Mouse (Mus musculus) embryo, embryonic 11.5 days (tissue): ENCODE results near the gene Hba-x.
"Not testable (repeated sequence)": the region's sequence is repeated elsewhere in the genome, so short reads cannot be mapped to it uniquely, and the experiment has no call there.

Source experiments
- DNase-seq: peaks from one replicate; pipeline ENCODE4 v3.0.0-alpha.2; 2012; ENCODE audit warnings: low read depth, low spot score

The Hba-x gene

DNA sequence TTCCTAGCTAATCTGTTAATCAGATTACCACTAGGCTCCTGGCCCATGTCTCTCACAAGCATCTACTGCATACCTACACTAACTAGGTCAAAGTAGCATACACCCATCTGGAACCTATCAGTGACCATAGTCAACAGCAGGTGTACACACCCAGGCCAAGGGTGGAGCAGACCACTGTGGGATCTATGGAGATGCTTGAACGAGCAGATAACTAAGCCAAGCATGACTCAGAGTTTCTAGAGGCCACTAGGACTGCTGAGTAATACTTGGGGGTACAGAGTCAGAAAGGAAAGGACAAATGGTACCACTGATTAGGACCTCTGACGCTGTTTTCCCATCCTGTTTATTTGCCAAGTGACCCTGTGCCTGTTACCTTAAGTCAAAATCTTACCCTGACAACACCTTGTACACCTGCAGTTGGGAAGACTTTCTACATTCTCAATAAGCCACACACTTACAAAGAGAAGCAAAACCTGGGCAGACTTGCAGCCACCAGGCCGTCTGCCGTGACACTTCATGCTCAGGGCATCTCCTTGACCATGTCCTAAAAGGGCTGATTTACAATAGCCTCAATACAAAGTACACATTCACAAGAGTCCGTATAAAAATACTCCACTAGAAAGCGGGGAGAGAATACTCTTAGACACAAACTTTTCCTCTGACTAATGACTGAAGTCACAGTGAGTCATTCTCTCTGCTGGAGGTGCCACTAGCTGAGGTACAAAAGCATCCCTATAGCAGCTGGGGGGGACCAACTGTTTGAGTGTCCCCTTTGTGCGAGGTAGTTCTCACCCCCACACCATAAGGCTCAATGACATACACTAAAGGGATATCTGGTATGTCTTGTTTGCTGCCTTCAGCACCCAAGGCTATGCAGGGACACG, 25.1 kb upstream of the Hba-x start:
- DNase-seq, result peak; percentile 19

DNA sequence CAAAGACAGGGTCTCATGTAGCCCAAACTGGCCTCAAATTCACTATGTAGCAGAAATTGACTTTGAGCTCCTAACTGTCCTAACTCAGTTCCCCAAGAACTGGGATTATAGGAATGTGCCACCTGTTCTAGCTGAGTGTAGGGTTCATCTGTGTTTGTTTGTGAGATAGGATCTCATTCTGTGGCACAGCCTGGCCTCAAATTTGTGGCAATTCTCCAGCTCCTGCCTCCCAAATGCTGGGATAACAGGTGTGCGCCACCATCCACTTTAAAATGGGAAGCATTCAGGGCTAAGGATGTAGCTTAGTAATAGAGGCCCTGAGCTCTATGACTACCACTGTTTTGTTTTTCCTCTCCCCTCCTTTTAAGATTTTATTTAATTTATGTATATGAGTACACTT, 23.1 kb upstream of the Hba-x start:
- DNase-seq, result no peak

DNA sequence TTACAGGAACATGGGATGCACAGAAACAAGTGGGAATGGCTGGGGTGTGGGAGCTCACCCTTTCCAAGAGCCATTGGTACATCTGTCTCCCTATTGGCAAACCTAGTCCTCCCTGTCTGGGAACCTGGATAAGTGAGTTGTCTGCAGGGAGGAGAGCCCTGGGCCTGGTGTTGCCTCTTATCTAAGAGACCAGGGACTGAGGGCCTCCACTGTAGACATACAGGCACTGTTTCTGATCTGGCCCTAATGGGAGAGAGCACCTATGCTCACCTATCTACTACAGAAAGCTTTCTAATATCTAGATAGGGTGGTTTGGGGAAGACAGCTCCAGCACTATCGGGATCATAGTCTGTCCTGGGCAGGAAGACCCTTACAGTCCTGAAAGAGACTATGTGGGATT, 20.1 kb upstream of the Hba-x start:
- DNase-seq, result no peak

GRCm38 (mm10) chr11:32256566-32256965, 19.6 kb upstream of the Hba-x start:
- DNase-seq, result no peak

- no peak for DNase-seq
These were observed 13.4 kb upstream of the Hba-x start for GRCm38 (mm10) chr11:32262674-32263415.

DNA sequence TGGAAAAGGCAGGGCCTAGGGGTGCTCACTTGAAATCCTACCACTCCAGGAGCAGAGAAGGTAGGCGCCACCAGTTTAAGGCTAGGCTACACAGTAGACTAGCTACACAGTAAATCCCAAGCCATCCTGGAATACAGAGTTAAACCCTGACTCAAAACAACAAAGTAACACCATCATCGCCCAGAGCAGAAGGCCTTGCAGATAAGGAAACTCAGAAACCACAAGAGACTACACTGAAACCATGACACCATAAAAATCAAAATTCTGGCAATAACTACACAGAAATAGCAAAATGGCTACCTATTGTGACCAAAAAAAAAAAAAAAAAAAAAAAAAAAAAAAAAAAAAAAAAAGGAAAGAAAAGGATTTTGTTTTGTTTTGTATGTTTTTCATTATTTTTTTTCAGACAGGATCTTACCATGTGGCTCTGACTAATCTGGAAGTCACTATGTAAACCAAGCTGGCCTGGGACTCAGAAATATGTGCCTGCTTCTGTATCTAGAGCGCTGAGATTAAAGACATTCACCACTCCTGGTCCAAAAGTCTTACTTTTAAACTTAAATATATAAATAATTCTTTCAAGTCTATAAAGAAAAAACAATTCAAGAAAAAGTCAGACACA, 11.0 kb upstream of the Hba-x start:
- no peak for DNase-seq

DNA sequence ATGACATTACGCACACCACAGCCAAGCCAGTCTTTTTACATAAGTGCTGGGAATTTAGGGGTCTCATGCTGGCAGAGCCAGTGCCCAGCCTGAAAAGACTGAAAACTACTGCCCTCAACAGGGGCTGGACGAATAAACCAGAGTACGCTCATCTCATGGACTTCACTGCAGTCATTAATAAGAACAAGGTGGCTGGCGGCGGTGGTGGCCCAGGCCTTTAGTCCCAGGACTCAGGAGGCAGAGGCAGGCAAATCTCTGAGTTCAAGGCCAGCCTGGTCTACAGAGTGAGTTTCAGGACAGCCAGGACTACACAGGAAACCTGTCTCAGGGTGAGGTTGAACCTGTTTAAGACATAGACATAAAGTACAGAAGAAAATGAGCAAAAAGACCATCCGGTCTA, 10.0 kb upstream of the Hba-x start:
- DNase-seq, result no peak

DNA sequence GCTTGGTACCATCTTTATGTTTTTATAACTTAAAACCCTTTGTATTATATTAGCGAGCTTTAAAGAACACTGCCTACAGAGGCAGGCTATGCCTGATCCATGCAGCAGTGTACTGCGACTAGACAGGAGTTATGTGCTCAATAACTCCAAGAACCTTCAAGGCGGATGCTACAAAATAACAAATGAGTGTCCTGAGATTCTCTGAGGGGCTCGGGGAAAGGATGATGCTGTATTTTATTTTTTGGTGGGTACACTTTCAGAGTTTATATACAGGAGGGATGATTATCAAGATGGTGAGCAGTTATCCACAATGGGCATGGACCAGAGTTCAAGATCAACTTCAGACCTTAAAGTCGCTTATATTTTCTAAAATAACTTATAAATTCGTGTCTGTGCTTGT, 9.4 kb upstream of the Hba-x start:
- no peak for DNase-seq

GRCm38 (mm10) chr11:32267188-32267884, 8.9 kb upstream of the Hba-x start, which contains the start of gene Nprl3:
Nprl3 (minus strand) TSS chr11:32267707.
- DNase-seq, result peak; percentile 91

DNA sequence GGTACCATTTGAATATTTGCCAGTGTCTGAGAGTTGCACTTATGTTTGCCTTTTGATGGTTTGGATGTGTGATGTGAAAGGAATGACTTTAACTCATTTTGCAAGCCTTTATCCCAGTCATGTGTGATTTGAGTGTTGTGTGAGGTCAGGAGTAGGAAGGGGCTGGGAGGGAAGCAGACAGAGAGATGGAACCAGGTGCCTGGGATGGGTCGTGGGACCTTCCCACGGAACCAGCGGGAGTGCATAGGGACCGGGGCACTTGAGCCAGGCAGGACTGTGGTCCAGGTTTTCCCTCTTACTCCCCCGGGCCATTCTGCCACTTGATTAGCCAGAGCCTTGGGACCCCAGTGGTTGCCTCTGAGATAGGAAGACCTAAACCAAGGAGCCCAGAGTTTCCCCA, 8.2 kb upstream of the Hba-x start:
- DNase-seq, result no peak

- DNase-seq, result no peak
These were observed 7.2 kb upstream of the Hba-x start for GRCm38 (mm10) chr11:32268952-32269351.

DNA sequence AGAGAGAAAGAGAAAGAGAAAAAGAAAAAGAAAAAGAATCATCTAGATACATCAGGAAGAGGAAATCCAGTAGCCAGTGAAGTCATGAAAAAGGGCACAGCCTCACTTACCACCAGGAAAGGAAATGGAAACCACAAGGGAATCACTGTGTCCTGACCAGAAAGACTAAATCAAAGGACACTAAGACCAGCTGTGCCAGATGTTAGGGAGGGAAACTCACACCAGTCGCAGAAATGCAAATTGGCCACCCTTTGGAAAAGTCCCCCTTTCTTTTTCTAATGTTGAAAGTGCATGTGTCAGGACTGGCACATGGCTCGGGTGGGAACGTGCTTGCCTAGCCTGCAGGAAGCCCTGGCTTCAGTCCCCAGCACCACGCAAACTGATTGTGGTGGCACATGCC, 5.0 kb upstream of the Hba-x start:
- DNase-seq, result no peak

GRCm38 (mm10) chr11:32277736-32278457, 1.7 kb downstream of the Hba-x start:
- no peak for DNase-seq

DNA sequence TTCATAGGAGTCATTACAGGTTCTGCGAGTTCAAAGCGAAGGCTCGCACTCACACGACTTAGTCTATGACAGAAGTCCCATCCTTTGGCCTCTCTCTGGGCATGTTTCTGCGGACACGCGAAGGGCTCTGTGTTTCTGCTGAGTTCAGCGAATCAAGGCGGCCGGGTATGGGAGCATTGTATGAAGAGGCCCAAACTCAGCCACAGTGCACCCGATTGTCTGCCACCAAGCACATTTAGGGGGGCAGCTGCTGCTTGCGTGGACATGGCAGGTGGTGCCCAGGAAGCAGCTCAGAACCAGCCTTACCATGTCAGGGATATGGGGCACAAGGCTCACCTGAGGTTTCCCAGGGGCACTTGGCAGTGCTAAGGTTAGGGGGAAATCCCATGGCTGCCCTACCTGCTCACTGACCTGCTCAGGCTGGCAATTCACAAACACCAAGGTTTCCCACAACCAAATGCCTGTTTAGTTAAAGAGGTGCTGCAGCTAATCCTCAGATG, 2.3 kb downstream of the Hba-x start:
- no peak for DNase-seq

- DNase-seq, result no peak
These were observed 4.4 kb downstream of the Hba-x start for GRCm38 (mm10) chr11:32280646-32281045.

GRCm38 (mm10) chr11:32281416-32282144, 5.4 kb downstream of the Hba-x start:
- DNase-seq, result no peak

GRCm38 (mm10) chr11:32283091-32283777, 7.0 kb downstream of the Hba-x start, which contains the start of gene Hba-a1:
Hba-a1 (plus strand) TSS chr11:32283511.
- not testable (repeated sequence) for DNase-seq

- not testable (repeated sequence) for DNase-seq
These were observed 8.4 kb downstream of the Hba-x start for GRCm38 (mm10) chr11:32284582-32284981.

DNA sequence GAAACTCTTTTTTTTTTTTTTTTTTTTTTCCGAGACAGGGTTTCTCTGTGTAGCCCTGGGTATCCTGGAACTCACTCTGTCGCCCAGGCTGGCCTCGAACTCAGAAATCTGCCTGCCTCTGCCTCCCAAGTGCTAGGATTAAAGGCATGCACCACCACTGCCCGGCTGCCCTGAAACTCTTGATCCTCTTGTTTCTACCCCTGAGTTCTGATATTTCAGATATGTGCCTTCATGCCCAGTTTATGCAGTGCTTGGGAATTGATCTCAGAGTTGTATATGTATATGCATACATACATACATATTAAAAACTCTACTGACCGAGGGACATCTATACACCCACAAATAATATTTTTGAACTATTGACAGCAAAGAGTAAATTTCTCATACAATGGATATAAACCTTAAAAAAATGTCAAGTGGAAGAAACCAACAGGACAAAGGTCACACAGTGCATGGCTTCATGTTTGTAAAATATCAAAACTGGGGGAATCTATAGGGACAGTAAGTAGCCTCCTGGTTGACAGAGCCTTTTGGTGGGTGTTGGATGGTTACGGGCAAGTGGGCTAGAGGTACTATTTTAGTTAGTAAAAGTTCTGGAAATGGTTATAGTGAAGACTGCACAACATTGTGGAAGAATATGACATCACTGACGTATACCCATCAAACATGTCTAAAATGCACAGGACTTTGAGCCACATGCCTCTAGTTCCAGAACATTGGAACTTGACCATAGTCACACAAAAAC, 9.0 kb downstream of the Hba-x start:
- no peak for DNase-seq
